Mouse (Mus musculus) kidney, postnatal 0 days (tissue): Measurements from ENCODE around the gene Cmpk1. TPM values are rescaled to one million over a fixed set of nuclear protein-coding genes. Genes with fewer than 3 reads are reported as not detected.

ENCODE experiments used
- ATAC-seq: fragments of 200-750 bp; cut with Nextera tagmentation; replicated peaks from 2 replicates; pipeline ENCODE4 v1.8.0; 2017; ENCODE audit warnings: low read depth, moderate number of reproducible peaks, moderate TSS enrichment, moderate library complexity; ENCODE audit not compliant: low FRiP score
- DNase-seq: peaks from one replicate; pipeline ENCODE4 v3.0.0-alpha.2; 2016; ENCODE audit warnings: low spot score
- H3K27ac ChIP-seq: fragments of 300-500 bp; sonication (generic); 2 replicates; pipeline ENCODE4 v1.5.1; 2014; ENCODE audit warnings: mild to moderate bottlenecking
- H3K27me3 ChIP-seq: fragments of 300-500 bp; sonication (generic); 2 replicates; pipeline ENCODE4 v1.6.1; 2014; ENCODE audit warnings: low read length, mixed read lengths; ENCODE audit not compliant: insufficient read depth
- H3K36me3 ChIP-seq: fragments of 300-500 bp; sonication (generic); 2 replicates; pipeline ENCODE4 v1.6.1; 2014; ENCODE audit warnings: low read length, mixed read lengths; ENCODE audit not compliant: insufficient read depth
- H3K4me1 ChIP-seq: fragments of 300-500 bp; sonication (generic); replicated peaks from 2 replicates; pipeline ENCODE4 v1.6.1; 2014; ENCODE audit warnings: antibody characterized with exemption, low read length, mixed read lengths; ENCODE audit not compliant: insufficient read depth
- H3K4me2 ChIP-seq: fragments of 300-500 bp; sonication (generic); 2 replicates; pipeline ENCODE4 v1.6.1; 2014; ENCODE audit warnings: mild to moderate bottlenecking, low read length, moderate library complexity, mixed read lengths
- H3K4me3 ChIP-seq: fragments of 300-500 bp; sonication (generic); replicated peaks from 2 replicates; pipeline ENCODE4 v1.5.1; 2014; ENCODE audit warnings: low read depth, low read length
- H3K9ac ChIP-seq: fragments of 300-500 bp; sonication (generic); 2 replicates; pipeline ENCODE4 v1.6.1; 2014; ENCODE audit warnings: low read depth, low read length
- H3K9me3 ChIP-seq: fragments of 300-500 bp; sonication (generic); replicated peaks from 2 replicates; pipeline ENCODE4 v1.6.1; 2016; ENCODE audit warnings: low read length, inconsistent platforms, mixed read lengths
- CTCF ChIP-seq: IDR thresholded peaks from 2 replicates; pipeline ENCODE4 v1.5.1; 2016; ENCODE audit warnings: antibody characterized with exemption, low read depth, mild to moderate bottlenecking, moderate library complexity
- WGBS: fragments of 180-500 bp; shearing (Covaris S2); extraction: QIAGEN DNeasy Blood & Tissue Kit; methylation state at CpG from one replicate; pipeline ENCODE4 v1.1.7; 2014; 5-methylcytosine and 5-hydroxymethylcytosine counted together
- polyA plus RNA-seq: library from polyadenylated mRNA; unstranded; fragments of >200 nt; fragmentation: Nextera tagmentation; extraction: Ambion mirVana; gene quantifications from 2 replicates; pipeline ENCODE4 v1.2.1, GENCODE M21; 2015

Gene Cmpk1
- polyA plus RNA-seq, 1 experiment from 2014 or later: 132 TPM

GRCm38 (mm10) chr4:114924971-114925916 lies 61.8 kb downstream of the Cmpk1 start:
- Histone ChIP-seq H3K4me1 (peaks cover 7% of the 10 kb centered on the region; the same call in 1 of the 2 replicates), H3K27ac (no peak overlapping the region), H3K4me2 (peak overlapping the region; percentile 71), H3K9me3 (no peaks in the 10 kb centered on the region), H3K4me3 (peak overlapping the region; percentile 41), H3K36me3 (no peaks in the 10 kb centered on the region), H3K9ac (0 out of 2 replicates have a peak overlapping the region, but pooled peaks have one; percentile 32), H3K27me3 (peaks cover 61% of the 10 kb centered on the region)
- WGBS: 1% methylated on average over 121 of the region's 125 CpGs
- DNase-seq: peak; percentile 44
- ATAC-seq: peak; percentile 46
- peak; percentile 3; the same call in 1 of the 2 replicates for TF ChIP-seq CTCF

DNA sequence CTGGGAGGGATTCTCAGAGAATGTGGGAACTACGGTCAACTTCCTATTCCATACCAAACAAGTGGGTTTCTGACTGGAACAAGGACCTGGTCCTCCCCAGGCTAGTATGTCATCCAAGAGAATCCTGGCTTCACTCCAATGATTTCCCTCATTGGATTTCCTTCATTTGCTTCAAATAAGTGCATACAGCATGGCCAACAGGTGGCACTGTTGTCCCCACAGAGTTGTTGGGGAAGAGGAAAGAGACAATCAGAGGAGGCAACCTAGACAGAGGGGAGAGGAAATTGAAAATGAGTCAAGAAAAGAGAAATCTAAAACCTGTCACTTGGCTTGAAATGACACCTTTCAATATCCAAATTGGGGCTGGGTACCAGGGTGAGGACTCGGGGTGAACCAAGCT lies 70.0 kb downstream of the Cmpk1 start:
- no peak overlapping the region for H3K27ac ChIP-seq
- no peak overlapping the region for H3K9ac ChIP-seq
- H3K27me3 ChIP-seq: peaks cover 20% of the 10 kb centered on the region
- H3K4me1 ChIP-seq: no peaks in the 10 kb centered on the region
- H3K9me3 ChIP-seq: no peaks in the 10 kb centered on the region
- DNase-seq: peak; percentile 88
- TF ChIP-seq CTCF: peak; percentile 89
- WGBS: 31% methylated on average over 2 of the region's 2 CpGs
- H3K4me2 ChIP-seq: no peak overlapping the region
- H3K36me3 ChIP-seq: no peaks in the 10 kb centered on the region; the same call in 1 of the 2 replicates
- no peak; the same call in 1 of the 2 replicates for ATAC-seq
- H3K4me3 ChIP-seq: no peak overlapping the region

GRCm38 (mm10) chr4:114916056-114916455 lies 71.0 kb downstream of the Cmpk1 start:
- H3K4me3 ChIP-seq: no peak overlapping the region
- ATAC-seq (no peak), DNase-seq (no peak)
- H3K9me3 ChIP-seq: no peaks in the 10 kb centered on the region
- peaks cover 18% of the 10 kb centered on the region; the same call in 1 of the 2 replicates for H3K27me3 ChIP-seq
- H3K9ac ChIP-seq: no peak overlapping the region
- no peaks in the 10 kb centered on the region for H3K4me1 ChIP-seq
- no peak for TF ChIP-seq CTCF
- no peak overlapping the region for H3K27ac ChIP-seq
- no peak overlapping the region for H3K4me2 ChIP-seq
- 67% methylated on average over 4 of the region's 4 CpGs for WGBS
- no peaks in the 10 kb centered on the region; the same call in 1 of the 2 replicates for H3K36me3 ChIP-seq

GRCm38 (mm10) chr4:114913594-114913962 lies 73.5 kb downstream of the Cmpk1 start:
- no peaks in the 10 kb centered on the region for H3K9me3 ChIP-seq
- 8% methylated on average over 13 of the region's 13 CpGs for WGBS
- DNase-seq (peak; percentile 89), ATAC-seq (no peak)
- no peak overlapping the region for H3K27ac ChIP-seq
- peaks cover 27% of the 10 kb centered on the region; the same call in 1 of the 2 replicates for H3K27me3 ChIP-seq
- H3K36me3 ChIP-seq: no peaks in the 10 kb centered on the region; the same call in 1 of the 2 replicates
- TF ChIP-seq CTCF: peak; percentile 76
- no peak overlapping the region for H3K9ac ChIP-seq
- no peak overlapping the region for H3K4me2 ChIP-seq
- peaks cover 11% of the 10 kb centered on the region; the same call in 1 of the 2 replicates for H3K4me1 ChIP-seq
- no peak overlapping the region for H3K4me3 ChIP-seq

DNA sequence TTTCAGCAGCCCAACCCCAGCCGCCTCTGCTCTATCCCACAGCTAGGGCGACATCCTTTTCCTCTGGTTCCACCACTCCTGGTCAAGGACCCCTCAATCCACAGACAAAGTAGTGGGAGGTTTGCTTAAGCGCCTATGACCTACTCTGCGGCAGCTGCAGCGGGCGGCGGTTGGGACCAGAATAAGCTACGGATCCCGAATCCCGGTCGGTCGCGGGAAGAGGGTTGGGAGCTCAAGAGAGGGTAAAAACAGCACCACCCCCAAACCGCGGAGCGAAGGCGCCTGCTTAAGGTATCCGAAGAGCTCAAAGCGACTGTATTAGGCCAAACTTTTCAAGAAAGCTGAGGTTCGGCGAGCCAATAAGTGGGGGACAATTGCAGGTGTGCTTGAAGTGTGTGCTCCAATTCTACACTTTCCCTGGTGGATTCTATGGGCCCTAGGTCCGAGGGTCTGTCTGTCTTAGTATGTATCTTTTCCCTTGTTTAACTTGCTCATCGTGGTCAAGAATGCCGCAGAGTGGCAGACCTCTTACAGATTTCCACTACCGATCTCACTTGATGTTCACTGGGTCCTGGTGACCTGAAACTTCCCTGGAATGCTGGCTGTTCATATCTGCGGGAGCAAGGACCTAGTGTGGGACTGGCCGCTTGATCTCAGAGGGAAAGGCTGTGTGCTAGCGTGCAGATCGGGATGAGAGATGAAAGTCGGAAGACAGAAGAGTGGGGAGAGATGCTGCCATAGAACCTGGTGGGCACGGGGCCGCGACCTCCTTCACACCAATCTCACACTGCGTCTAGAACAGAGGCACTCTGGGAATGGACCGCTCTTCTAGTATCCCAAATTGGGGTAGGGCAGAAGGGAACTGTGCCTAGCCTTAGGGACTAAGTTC lies 74.1 kb downstream of the Cmpk1 start:
- Histone ChIP-seq H3K9me3 (no peaks in the 10 kb centered on the region), H3K4me2 (peak overlapping the region; percentile 35), H3K27ac (no peak overlapping the region), H3K27me3 (peaks cover 27% of the 10 kb centered on the region; the same call in 1 of the 2 replicates), H3K4me3 (no peak overlapping the region), H3K36me3 (no peaks in the 10 kb centered on the region; the same call in 1 of the 2 replicates), H3K4me1 (peaks cover 11% of the 10 kb centered on the region; the same call in 1 of the 2 replicates), H3K9ac (no peak overlapping the region)
- DNase-seq (no peak), ATAC-seq (no peak)
- 28% methylated on average over 35 of the region's 35 CpGs for WGBS
- TF ChIP-seq CTCF: no peak
